Mouse (Mus musculus): ENCODE data around the gene Insm2.

DNA sequence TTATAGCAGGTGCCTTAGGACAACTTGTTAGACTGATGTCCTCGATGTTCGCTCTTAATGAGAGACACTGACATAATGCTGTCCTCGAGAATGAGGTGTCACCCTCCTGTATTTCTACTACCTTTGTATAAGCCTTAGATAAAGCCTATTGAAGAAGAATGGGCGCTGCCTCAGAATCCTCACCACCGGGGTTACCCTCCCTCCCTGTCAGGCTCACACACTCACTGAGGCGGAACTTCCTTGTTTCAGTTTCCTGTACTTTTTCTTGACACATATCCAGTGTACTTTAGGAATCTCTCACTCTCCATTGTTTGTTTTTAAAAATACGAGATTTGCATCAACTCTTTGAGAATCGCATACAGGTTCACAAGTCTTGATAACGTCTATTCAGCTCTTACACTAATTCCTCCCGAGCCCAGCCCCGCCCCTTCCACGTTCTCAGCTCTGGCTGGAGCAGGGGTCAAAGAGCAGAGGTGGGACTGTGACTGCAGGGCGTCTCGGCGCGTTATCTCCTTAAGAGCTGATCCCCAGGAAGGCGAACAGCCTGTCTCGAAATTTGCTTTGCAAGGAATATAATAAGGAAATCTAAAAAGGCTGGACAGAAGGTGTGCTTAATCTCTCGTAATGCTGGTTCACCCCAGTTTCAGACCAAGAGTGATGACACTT is 39.1 kb upstream of the Insm2 start:
- no peak for TF ChIP-seq CTCF (IDR thresholded peaks at IDR 0.05; ENCODE audit: control insufficient read depth, insufficient read depth, insufficient read length)
- TF ChIP-seq USF1 (IDR thresholded peaks at IDR 0.05; ENCODE audit: low read depth) = no peak
- no peak for TF ChIP-seq CEBPB (IDR thresholded peaks at IDR 0.05; ENCODE audit: low read depth)
